Mouse (Mus musculus): ENCODE data around the gene Elovl7.

- no peak for TF ChIP-seq CTCF (conservative IDR thresholded peaks at IDR 0.05; ENCODE audit: insufficient read depth, insufficient read length, low read depth, low read length)
- TF ChIP-seq POLR2A (IDR thresholded peaks at IDR 0.05; ENCODE audit: low read depth, low read length) = no peak
Measured at GRCm38 (mm10) chr13:108253977-108254376, 39.8 kb downstream of the Elovl7 start.
